In the genomic region with DNA sequence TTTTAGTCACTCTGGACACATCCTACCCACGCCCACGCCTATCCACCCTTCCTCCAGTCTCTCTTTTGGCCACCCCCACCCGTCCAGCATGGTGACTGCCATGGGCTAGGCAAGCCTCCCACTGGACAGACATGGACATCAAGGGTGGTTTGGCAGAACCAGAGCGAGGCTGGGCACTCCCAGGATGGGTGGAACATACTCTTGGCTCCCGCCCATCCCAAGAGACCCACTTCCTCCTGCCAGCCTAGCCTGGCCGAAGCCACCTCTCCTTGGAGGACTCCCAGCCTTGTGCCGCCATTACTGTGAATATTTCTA, we compare ENCODE assay signal across 19 mouse cellular contexts. TPM values are rescaled to one million over a fixed set of nuclear protein-coding genes. Genes with fewer than 3 reads are reported as not detected.
DNase-seq lines count a peak whose midpoint lies in the region; ATAC-seq and TF ChIP-seq lines count a peak whose summit lies in the region.
"Had no signal": no experiment of that assay in that cellular context is flagged by ENCODE, and none has a peak within 500 bp of the region (broad histone marks: within the 10 kb centered on the region; RNA-seq: fewer than 3 reads in every experiment).

No protein-coding gene starts in this region.

- H3K36me3 ChIP-seq in neural tube, embryonic 15.5 days, result no peaks in the 10 kb centered on the region
- no peaks in the 10 kb centered on the region for H3K36me3 ChIP-seq in stomach, postnatal 0 days (ENCODE audit: control insufficient read depth, insufficient read depth, low read length)
- H3K36me3 ChIP-seq: limb, embryonic 15.5 days had no signal

- TF ChIP-seq CTCF in stomach, postnatal 0 days (IDR thresholded peaks at IDR 0.05; ENCODE audit: low read depth), result no peak

- H3K4me2 ChIP-seq in neural tube, embryonic 15.5 days, result no peak overlapping the region
- no peak overlapping the region for H3K4me2 ChIP-seq in stomach, postnatal 0 days (replicated peaks; ENCODE audit: low read depth)
- H3K4me2 ChIP-seq: limb, embryonic 15.5 days had no signal

- no peak for TF ChIP-seq EP300 in stomach, postnatal 0 days (optimal IDR thresholded peaks at IDR 0.05)

- H3K4me3 ChIP-seq in neural tube, embryonic 15.5 days (replicated peaks), result no peak overlapping the region
- no peak overlapping the region for H3K4me3 ChIP-seq in stomach, postnatal 0 days (ENCODE audit: low read depth, low read length)
- H3K4me3 ChIP-seq: limb, embryonic 15.5 days; myocyte had no signal

- ATAC-seq in neural tube, embryonic 15.5 days (ENCODE audit: low FRiP score), result no peak
- peak; percentile 19; the same call in 1 of the 2 replicates for ATAC-seq in stomach, postnatal 0 days (ENCODE audit: low FRiP score, low TSS enrichment)
- ATAC-seq: activated CD4-positive, CD25-positive, alpha-beta regulatory T cell, adult 4 months had no signal

- WGBS in neural tube, embryonic 15.5 days, result 15% methylated on average over 7 of the region's 7 CpGs
- 27% methylated on average over 7 of the region's 7 CpGs for WGBS in stomach, postnatal 0 days

- H3K27me3 ChIP-seq in neural tube, embryonic 15.5 days (replicated peaks), result peaks cover 91% of the 10 kb centered on the region
- H3K27me3 ChIP-seq in stomach, postnatal 0 days (ENCODE audit: control insufficient read depth, insufficient read depth, low read length), result peaks cover 23% of the 10 kb centered on the region

- H3K27ac ChIP-seq in neural tube, embryonic 15.5 days (replicated peaks), result no peak overlapping the region
- H3K27ac ChIP-seq in stomach, postnatal 0 days (replicated peaks), result no peak overlapping the region
- H3K27ac ChIP-seq: limb, embryonic 15.5 days had no signal

- H3K4me1 ChIP-seq in neural tube, embryonic 15.5 days, result no peaks in the 10 kb centered on the region; the same call in 1 of the 2 replicates
- H3K4me1 ChIP-seq in stomach, postnatal 0 days (replicated peaks; ENCODE audit: control insufficient read depth, insufficient read depth), result no peaks in the 10 kb centered on the region

- DNase-seq in adrenal gland, postnatal 14 days, result peak; percentile 44
- DNase-seq in adrenal gland, postnatal 36 days, result no peak
- DNase-seq in kidney, adult 9 months, result peak; percentile 26
- DNase-seq in kidney, adult 11 months, result no peak
- DNase-seq in neural tube, embryonic 10.5 days (ENCODE audit: extremely low spot score, low spot score), result peak; percentile 41
- no peak for DNase-seq in stomach, postnatal 0 days (ENCODE audit: low spot score)
- no peak for DNase-seq in layer of hippocampus, postnatal 10 days (ENCODE audit: low spot score in 2 of 2)
- DNase-seq: layer of hippocampus, adult 9-11 months had no signal

- no peaks in the 10 kb centered on the region for H3K9me3 ChIP-seq in neural tube, embryonic 15.5 days (replicated peaks)
- H3K9me3 ChIP-seq in stomach, postnatal 0 days (ENCODE audit: control insufficient read depth, low read length), result no peaks in the 10 kb centered on the region
- H3K9me3 ChIP-seq: limb, embryonic 15.5 days had no signal

- no peak overlapping the region for H3K9ac ChIP-seq in neural tube, embryonic 15.5 days (replicated peaks)
- H3K9ac ChIP-seq in stomach, postnatal 0 days (ENCODE audit: low read length), result no peak overlapping the region
- H3K9ac ChIP-seq: limb, embryonic 15.5 days had no signal

RNA-seq across cellular contexts. Expression of a gene that starts 11.7 kb away (rescaled TPM):
- 26.3 and 36.4 TPM in 2 replicates for total RNA-seq in adrenal gland, postnatal 14 days (2021)
- 10 to 100 TPM; 21.0 to 21.1 TPM for total RNA-seq in adrenal gland, postnatal 36 days (2021)
- polyA plus RNA-seq in neural tube, embryonic 15.5 days (2015; fragmentation: Nextera tagmentation; extraction: Ambion mirVana), result 7.2 and 14.3 TPM in 2 replicates
- 3.3 and 3.4 TPM in 2 replicates for polyA plus RNA-seq in stomach, postnatal 0 days (2015; fragmentation: Nextera tagmentation; extraction: Ambion mirVana)
- total RNA-seq in layer of hippocampus, postnatal 10 days (2021), result 1 to 10 TPM; 4.6 to 5.9 TPM
- polyA plus RNA-seq: activated CD4-positive, CD25-positive, alpha-beta regulatory T cell, adult 4 months had no signal

RNA-seq across cellular contexts. Expression of a gene that starts 16.7 kb away (rescaled TPM):
- total RNA-seq in adrenal gland, postnatal 14 days (2021), result not detected in 2 replicates
- not detected for total RNA-seq in adrenal gland, postnatal 36 days (2021)
- not detected in 2 replicates for polyA plus RNA-seq in neural tube, embryonic 15.5 days (2015; fragmentation: Nextera tagmentation; extraction: Ambion mirVana)
- polyA plus RNA-seq in stomach, postnatal 0 days (2015; fragmentation: Nextera tagmentation; extraction: Ambion mirVana), result not detected in 2 replicates
- not detected for total RNA-seq in layer of hippocampus, postnatal 10 days (2021)
- total RNA-seq: ES-E14; gastrocnemius, adult 18-20 months had no signal
- polyA plus RNA-seq: activated CD4-positive, CD25-positive, alpha-beta regulatory T cell, adult 4 months; cortical plate, adult 2 months; heart, embryonic 16.5 days; limb, embryonic 15.5 days; lung, embryonic 16.5 days; myocyte; spleen, adult 2 months; thymus, postnatal 0 days had no signal

Comparison
In these comparisons a context has a peak if more than half of its experiments do, and no peak if none do; other contexts are left out.
1. DNase-seq: peak in adrenal gland, postnatal 14 days (single experiment), kidney, adult 9 months (single experiment) and neural tube, embryonic 10.5 days (single experiment); none in adrenal gland, postnatal 36 days (0 of 2), kidney, adult 11 months (single experiment), stomach, postnatal 0 days (single experiment) and layer of hippocampus, postnatal 10 days (0 of 2).